Mouse (Mus musculus): ENCODE data around the gene Rad51b.

- TF ChIP-seq CTCF (IDR thresholded peaks at IDR 0.05; ENCODE audit: low read depth, low read length) (no peak), POLR2A (IDR thresholded peaks at IDR 0.05; ENCODE audit: insufficient read depth, low read length) (no peak)
These were observed 277.3 kb downstream of the Rad51b start for GRCm38 (mm10) chr12:79574159-79575040.
